Mouse (Mus musculus): Measurements from ENCODE around the gene Tbx19.

Gene Tbx19

DNA sequence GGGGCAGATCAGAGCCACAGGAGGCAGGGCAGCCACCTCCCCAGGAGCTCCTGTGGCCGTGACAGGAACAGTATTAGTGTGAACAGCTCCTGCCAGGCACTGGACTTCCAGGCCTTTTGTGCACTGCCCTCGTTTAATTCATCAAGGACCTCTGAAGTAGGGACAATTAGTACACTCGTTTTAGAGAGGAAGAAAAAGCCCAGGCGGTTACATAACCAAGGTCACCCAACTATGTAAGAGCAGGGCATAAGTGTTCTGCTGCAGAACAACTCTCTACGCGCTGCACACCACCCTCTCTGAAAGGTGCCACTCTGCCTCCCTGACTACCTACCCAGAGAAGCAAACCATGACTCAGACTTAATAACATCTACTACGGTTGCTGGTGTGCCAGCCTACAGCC is 24.5 kb upstream of the Tbx19 start:
- DNase-seq (ENCODE audit: low read depth, low spot score) = no peak

DNA sequence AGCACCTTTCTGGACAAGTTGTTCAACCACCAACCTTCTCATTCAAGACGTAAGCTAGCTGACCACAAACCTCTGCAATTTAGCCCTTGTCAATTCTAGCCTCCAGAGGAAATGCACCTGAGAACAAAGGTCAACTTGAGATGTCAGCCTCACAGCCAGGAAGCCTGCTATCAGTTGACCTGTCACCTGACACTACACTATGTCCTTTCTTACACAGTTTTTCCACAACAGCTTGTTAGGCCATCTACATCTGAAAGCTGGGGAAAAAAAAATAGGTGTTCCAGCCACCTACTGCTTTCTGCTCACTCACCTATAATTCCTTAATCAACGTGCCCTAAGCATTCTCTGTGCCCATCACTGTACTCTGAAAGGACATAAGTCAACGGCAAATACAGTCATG is 23.6 kb upstream of the Tbx19 start:
- DNase-seq (ENCODE audit: low read depth, low spot score) = no peak

DNA sequence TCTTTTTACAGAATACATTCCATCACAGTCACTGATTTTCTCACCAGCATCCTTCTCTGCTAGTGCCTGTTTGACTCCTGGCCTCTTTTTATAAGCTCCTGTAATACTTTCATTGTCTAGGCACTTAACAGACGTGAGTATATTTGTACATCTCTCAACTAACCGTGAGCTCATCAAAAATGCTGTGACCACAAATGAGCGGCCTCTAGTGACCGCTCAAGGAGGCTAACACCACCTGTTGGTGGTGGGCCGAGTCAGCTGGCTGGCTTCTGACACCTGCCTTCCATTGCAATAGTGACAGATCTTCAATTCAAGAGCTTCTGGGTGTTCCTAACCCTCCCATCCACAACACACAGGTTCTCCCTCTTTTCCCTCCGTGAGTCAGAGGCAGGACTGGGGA is 22.8 kb upstream of the Tbx19 start:
- no peak for DNase-seq (ENCODE audit: low read depth, low spot score)

GRCm38 (mm10) chr1:165179321-165179720 is 18.7 kb upstream of the Tbx19 start:
- DNase-seq (ENCODE audit: low read depth, low spot score) = no peak

GRCm38 (mm10) chr1:165178075-165178474 is 17.5 kb upstream of the Tbx19 start:
- no peak for DNase-seq (ENCODE audit: low read depth, low spot score)

DNA sequence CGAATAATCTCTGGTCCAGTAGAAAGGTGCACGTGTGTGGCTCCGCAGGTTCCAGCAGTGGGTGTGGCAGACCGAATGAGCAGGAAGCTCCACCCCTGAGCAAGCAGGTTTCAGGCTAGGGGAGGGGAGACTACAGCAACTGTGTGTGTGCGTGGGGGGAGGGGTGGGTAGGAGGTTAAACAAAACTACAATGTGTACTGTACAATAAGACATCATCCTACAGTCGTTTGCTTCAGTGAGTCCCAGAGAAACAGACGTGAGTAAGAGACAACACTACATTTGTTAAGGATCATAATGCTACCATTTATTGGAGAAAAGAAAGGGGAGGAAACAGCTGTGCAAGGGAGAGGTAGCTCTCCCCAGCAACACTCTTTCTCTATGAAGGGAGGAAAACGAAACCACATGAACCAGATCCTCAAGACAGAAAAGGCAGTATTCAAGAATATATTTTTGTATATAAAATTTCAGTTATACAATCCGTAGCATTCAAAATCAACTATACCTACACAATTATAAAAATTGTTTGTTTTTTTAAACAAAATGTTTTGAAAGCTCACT is 13.6 kb upstream of the Tbx19 start:
- DNase-seq (ENCODE audit: low read depth, low spot score) = no peak

- DNase-seq (ENCODE audit: low read depth, low spot score) = no peak
Observed at GRCm38 (mm10) chr1:165171277-165171676, 10.7 kb upstream of the Tbx19 start.

- DNase-seq (ENCODE audit: low read depth, low spot score) = no peak
Observed at GRCm38 (mm10) chr1:165170157-165170556, 9.6 kb upstream of the Tbx19 start.

GRCm38 (mm10) chr1:165169462-165169861 is 8.9 kb upstream of the Tbx19 start:
- no peak for DNase-seq (ENCODE audit: low read depth, low spot score)

- DNase-seq (ENCODE audit: low read depth, low spot score) = no peak
Observed at GRCm38 (mm10) chr1:165164920-165165319, 4.3 kb upstream of the Tbx19 start.

DNA sequence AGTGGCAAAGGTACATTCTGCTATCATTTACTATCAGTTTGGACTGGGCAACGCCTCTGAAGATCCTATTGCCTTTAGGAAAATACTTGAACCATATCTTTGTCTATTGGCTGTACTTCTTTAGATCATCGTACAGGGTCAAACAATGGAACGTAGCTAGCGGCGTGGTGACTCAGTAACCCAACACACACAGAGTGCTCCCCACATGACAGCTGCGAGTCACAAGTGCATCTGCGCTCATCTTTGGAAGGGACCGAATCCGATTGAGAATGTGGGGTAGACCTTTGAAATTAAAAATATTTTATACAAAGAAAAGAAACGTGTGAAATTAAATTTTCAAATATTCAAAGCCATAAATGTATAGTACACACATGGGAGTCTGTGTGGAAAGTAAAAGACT is 1.7 kb downstream of the Tbx19 start:
- no peak for DNase-seq (ENCODE audit: low read depth, low spot score)

DNA sequence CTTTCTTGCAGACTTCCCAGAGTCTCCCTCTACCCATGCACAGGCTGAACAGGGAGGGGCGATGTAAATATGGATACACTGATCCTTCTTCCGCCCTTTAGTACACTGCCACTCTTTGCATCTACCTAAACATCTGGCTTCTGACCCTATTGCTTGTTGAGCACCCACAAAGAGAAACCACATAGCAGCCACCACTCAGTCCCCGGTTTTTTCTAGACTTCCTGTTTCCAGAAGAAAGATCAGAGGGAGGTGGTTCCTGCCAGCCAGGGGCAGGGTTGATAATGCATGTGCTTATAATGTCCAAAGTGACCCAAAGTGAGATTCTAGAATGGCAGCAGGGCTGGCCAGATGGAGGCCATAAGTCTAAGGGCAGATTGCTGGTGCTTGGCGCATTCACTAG is 6.4 kb downstream of the Tbx19 start:
- DNase-seq (ENCODE audit: low read depth, low spot score) = no peak

GRCm38 (mm10) chr1:165151216-165151615 is 9.4 kb downstream of the Tbx19 start:
- no peak for DNase-seq (ENCODE audit: low read depth, low spot score)

DNA sequence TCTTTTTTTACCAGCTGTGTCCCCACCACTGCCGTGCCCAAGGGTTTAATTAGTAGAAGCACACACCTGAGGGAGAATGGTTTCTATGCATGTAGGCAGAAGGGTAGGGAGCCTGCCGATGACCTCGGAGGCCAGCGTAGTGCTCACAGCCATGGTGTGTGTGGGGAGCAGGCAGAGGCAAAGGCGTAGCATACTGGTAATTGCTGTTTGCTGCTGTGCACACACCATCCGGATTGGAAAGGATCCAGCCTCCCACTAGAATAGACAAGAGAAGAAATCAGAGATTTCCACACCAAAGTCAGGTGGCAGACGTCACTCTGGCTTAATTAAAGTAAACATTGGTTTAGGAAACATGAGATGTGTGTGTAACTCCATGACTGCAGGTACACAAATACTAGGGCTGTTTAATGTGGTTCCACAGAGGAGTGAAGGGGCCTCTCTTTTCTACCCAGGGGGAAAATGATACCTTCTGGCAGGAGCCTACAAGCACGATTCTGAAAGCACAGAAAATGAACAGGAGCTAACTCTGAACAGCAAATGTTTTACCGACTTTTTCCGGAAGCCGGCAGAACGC is 18.1 kb downstream of the Tbx19 start:
- DNase-seq (ENCODE audit: low read depth, low spot score) = no peak

DNA sequence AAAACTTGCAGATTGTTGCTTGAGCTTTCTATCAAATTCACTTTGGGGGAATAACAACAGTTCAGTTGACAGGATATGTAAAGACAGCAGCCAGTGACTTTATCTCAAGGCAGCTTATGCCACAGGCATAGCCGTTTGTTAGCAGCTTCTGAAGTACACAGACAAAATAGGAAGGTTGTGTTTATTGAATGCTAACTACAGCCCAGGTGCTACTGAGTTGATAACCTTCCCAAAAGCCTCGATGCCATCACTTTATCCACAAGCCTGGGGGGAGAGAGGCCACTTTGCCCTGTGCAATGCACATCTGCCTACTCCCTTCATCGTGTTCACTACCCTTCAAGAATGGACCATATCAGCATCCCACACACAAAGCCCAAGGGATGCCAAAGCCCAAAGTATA is 20.3 kb downstream of the Tbx19 start:
- DNase-seq (ENCODE audit: low read depth, low spot score) = no peak

DNA sequence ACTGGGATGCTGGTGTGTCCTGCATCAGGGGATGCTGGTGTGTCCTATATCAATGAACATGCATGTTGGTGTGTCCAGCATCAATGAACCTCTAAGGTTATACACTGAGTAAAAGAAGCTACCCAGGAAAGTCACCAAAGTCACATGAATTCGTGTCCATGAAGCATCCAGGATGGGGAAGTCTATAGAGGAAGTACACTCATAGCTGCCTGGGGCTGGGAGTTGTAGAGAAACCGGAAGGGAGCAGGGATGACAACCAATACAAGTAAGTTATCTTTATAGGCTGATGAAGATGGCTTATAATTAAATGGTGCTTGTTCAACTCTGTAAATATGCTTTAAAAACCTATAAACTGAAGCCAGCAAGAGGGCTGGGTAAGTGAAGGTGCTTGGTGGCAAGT is 26.7 kb downstream of the Tbx19 start:
- DNase-seq (ENCODE audit: low read depth, low spot score) = no peak

DNA sequence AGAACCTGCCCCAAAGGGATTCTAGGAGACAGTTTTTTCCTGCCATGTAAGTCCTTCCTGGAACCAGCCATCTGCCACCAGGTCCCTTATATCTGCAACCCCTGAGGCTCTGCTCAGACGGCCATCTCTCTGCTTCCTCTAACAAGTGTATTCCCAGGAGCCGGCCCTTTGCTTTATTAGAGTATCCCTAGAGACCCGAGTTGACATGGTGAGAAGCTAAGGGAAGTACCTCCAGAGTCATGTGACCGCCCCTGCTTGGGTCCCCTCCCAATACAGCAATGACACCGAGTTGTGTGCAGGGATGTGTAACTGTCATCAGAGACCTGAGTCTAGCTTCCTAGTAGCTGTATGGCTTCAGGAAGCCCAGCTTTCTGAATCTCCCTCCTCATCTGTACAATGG is 27.3 kb downstream of the Tbx19 start:
- DNase-seq (ENCODE audit: low read depth, low spot score) = no peak

DNA sequence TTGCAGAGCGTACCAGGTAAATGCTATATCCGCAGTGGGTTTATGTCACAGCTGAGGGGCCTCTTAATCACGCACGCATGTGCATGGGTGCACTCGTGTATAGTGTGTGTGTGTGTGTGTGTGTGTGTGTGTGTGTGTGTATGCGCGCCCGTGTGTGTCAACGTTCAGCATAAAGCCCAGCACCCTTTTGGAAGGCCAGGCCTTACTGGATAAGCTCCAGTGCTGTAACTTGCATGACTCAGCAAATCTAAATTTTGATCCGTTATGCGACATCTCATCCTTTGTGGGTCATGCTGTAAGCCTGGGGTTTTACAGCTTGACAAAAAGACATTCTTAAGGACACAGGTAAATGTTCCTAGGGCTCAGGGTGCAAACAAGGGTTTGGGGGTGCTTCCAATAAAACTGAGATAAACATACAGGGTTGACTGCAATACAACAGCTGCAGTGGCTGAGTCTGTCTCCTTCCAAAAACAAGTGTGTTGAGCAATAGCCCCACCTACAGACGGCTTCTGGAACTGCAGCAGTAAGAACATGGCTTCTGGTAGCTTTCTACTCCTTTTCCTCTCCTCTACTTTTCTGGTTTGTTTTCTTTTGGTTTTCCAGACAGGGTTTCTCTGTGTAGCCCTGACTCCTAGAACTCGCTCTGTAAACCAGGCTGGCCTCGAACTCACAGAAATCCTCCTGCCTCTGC is 28.2 kb downstream of the Tbx19 start:
- DNase-seq (ENCODE audit: low read depth, low spot score) = peak; percentile 44

GRCm38 (mm10) chr1:165129573-165129972 is 31.0 kb downstream of the Tbx19 start:
- no peak for DNase-seq (ENCODE audit: low read depth, low spot score)

DNA sequence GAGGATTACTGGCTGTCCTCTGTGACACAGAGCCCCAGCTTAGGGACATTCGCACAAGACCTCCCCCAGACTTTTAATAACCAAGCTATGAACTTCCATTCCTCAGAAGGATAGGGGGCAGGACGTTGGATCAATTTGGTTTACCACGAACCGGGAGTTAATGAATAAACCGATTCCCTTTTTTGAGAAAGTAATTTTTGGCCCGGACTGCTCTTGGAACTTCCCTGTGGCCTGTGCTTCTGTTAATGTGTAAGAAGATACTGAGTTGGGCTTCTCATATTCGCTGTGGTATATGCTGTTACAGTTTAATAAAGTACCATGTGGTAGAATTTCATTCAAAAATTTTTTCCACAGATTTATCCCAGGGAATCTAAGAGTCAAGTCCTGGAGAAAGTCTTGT is 39.5 kb downstream of the Tbx19 start:
- DNase-seq (ENCODE audit: low read depth, low spot score) = no peak

DNA sequence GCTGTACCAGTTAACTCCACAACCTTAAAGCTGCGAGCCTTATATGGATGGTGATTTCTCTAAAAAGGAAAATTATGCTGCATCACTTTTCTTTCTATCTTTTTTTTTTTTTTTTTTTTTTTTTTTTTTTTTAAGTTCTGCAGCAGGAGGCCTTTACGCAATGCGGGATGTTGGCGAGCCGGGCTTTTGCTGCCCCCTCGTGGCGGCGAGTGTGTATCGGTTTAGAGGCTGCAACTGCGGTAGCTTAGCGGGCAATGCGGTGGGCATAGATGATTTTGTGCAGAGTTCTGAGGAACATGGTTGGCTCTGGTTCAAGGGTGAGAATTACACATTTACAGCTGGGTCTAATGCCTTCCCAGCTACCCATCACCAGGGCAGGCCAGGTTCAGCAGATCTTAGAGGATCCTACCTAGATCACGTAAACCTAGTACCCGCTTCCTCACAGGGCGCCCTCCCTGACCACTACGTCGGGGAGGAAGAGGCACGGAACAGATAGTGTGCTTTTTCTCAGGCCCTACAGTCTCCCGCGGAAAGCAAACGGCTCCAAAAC is 40.1 kb downstream of the Tbx19 start:
- DNase-seq (ENCODE audit: low read depth, low spot score) = peak; percentile 72

DNA sequence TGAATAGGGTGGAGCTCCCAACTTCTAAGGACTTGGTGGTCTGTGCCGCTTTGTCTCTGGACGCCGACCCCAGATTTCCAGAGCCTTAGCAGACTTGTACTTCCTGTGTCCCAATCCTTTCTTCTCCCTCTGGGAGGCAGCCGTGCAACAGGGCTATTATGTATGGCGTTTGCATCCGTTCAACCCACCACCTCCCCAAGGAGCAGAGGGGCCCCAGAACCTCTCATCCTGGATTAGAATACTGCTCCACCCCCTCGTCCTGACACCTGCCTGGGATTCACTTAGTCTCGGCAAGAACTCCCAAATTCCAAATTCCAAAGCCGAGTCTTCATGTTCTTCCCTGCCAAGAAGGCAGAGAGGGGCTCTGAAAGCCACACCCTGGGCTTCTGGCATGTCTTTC is 40.8 kb downstream of the Tbx19 start:
- no peak for DNase-seq (ENCODE audit: low read depth, low spot score)

GRCm38 (mm10) chr1:165119011-165119726 is 41.4 kb downstream of the Tbx19 start:
- DNase-seq (ENCODE audit: low read depth, low spot score) = no peak

Measured in retina, postnatal 7 days (tissue).